Mouse (Mus musculus) inflammation-experienced regulatory T-cells, adult 16 weeks (primary cell): ENCODE data around the gene Rtp3. TPM values are rescaled to one million over a fixed set of nuclear protein-coding genes. Genes with fewer than 3 reads are reported as not detected.

Experiments used
- polyA plus RNA-seq: library from polyadenylated mRNA; unstranded; fragments of 100-300 nt; shearing (Covaris generic); gene quantifications from one replicate; pipeline ENCODE4 v1.2.1, GENCODE M21; 2017

Gene Rtp3
- polyA plus RNA-seq, result not detected

DNA sequence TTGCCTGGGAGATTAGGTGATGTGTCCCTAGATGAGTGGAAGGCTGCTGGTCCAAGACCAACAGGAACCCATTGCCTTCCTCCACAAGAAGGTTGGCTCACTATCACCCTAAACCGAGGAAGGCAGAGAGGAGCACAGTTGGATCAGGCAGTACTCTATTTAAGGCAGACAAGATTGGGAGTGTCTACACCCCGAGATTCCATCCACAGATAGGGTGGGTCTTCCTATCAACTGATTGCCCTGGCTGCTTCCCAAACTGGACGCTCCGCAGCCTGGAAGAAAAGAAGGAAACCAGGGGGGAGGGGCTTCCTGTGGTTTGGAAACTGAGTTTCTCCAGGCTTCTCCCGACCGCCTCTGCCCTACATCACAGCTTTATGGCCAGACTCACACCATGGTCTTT is at the start of gene Rtp3:
Gene Rtp3 (minus strand): TSS at position 380 of the 400 bp plus-strand sequence.

GRCm38 (mm10) chr9:111019022-111019421 is 28.6 kb upstream of the Rtp3 start, which contains the start of gene Ltf:
Ltf (plus strand) TSS chr9:111019271.

GRCm38 (mm10) chr9:110951397-110951796 is 39.0 kb downstream of the Rtp3 start, which contains the start of gene Lrrc2:
Lrrc2 (plus strand) TSS chr9:110951545.

GRCm38 (mm10) chr9:110945926-110946325 is 44.5 kb downstream of the Rtp3 start, which contains the start of gene Tdgf1:
Tdgf1 (minus strand) TSS chr9:110946158.

Other genes starting within 250 kb of the Rtp3 start
- gene Myl3, start 248.7 kb downstream of the Rtp3 start, polyA plus RNA-seq, result not detected
- not detected for gene Pth1r, start 243.4 kb downstream of the Rtp3 start, polyA plus RNA-seq
- gene Prss42, start 192.4 kb downstream of the Rtp3 start, polyA plus RNA-seq, result not detected
- gene Prss44, start 176.6 kb downstream of the Rtp3 start, polyA plus RNA-seq, result not detected
- not detected for gene Prss43, start 163.9 kb downstream of the Rtp3 start, polyA plus RNA-seq
- gene Prss45, start 156.0 kb downstream of the Rtp3 start, polyA plus RNA-seq, result not detected
- gene Prss46, start 146.1 kb downstream of the Rtp3 start, polyA plus RNA-seq, result not detected
- 0.60 TPM for gene Prss50, start 132.6 kb downstream of the Rtp3 start, polyA plus RNA-seq
- 40.7 TPM for gene Als2cl, start 110.7 kb downstream of the Rtp3 start, polyA plus RNA-seq
- gene Tmie, start 110.5 kb downstream of the Rtp3 start, polyA plus RNA-seq, result 4.4 TPM
- not detected for gene Fam240a, start 73.7 kb downstream of the Rtp3 start, polyA plus RNA-seq
- gene Tdgf1, start 44.4 kb downstream of the Rtp3 start, polyA plus RNA-seq, result 1.5 TPM
- gene Lrrc2, start 39.0 kb downstream of the Rtp3 start, polyA plus RNA-seq, result not detected
- gene Ltf, start 28.7 kb upstream of the Rtp3 start, polyA plus RNA-seq, result 0.21 TPM
- 20.8 TPM for gene Ccrl2, start 66.9 kb upstream of the Rtp3 start, polyA plus RNA-seq
- gene Lrrfip2, start 127.0 kb upstream of the Rtp3 start, polyA plus RNA-seq, result 11.3 TPM